Mouse (Mus musculus) embryonic fibroblast, embryonic 13.5 days (primary cell): ENCODE data around the gene Unc13a.

ENCODE experiments used
- CTCF ChIP-seq: IDR thresholded peaks from 2 replicates; pipeline ENCODE4 v1.5.1; 2011; ENCODE audit warnings: mild to moderate bottlenecking, control low read depth, low read length, moderate library complexity, borderline replicate concordance; ENCODE audit not compliant: insufficient read depth
- POLR2A ChIP-seq: IDR thresholded peaks from 2 replicates; pipeline ENCODE4 v1.6.1; 2011; ENCODE audit warnings: low read depth, mild to moderate bottlenecking, control low read depth, low read length, moderate library complexity

DNA sequence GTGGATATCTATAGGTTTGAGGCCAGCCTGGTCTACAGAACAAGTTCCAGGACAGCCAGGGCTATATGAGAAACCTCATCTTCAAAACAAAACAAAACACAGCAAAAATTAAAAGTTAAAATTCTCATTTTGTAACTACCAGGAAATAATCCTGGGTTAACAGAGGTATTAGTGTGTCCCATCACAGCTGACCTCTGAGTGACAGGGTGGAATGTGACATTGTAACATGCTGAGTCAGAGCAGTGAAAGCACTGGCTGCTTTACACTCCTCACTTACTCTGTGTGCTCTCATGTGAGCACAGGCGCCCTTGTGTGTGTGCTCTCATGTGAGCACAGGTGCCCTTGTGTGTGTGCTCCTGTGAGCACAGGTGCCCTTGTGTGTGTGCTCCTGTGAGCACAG lies 96.5 kb downstream of the Unc13a start:
- no peak for TF ChIP-seq CTCF
- no peak for TF ChIP-seq POLR2A
